Comparison of ENCODE assay signal across 21 mouse cellular contexts in the genomic region with DNA sequence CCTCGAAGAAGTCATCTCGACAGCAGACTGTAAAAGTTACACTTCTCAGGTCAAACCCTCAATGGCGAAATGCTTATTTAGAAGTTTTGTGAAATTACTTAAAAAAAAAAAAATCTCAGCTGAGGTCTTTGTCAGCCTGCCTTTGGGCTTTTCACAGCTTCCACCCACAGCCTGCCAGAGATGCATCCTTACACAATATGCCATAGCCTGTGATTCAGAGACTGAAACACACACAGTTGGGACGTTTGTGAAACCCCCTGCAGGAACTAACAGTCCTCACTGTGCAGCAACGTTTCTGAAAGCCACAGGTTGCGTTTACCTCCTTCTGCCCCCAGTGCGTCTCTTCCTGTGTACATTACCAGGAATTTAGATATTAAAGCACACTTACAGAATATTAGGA.
"Had no signal": no experiment of that assay in that cellular context is flagged by ENCODE, and none has a peak within 500 bp of the region (broad histone marks: within the 10 kb centered on the region; RNA-seq: fewer than 3 reads in every experiment).

No protein-coding gene starts in this region.

- DNase-seq: kidney, adult 11 months; kidney, adult 8-10 months; kidney, postnatal 10 days; kidney, postnatal 36 days; left cerebral cortex, postnatal 4 days; liver, postnatal 0 days; lung, embryonic 14.5 days; right cerebral cortex, postnatal 14 days; spleen, adult 18-20 months; thymus, postnatal 25 days had no signal

- H3K27ac ChIP-seq: intestine, embryonic 15.5 days; kidney, embryonic 15.5 days; left cerebral cortex, adult 2 months; limb, embryonic 12.5 days; limb, embryonic 15.5 days; liver, embryonic 14.5 days; macrophage; midbrain, embryonic 13.5 days; stomach, embryonic 15.5 days had no signal

- H3K4me2 ChIP-seq: intestine, embryonic 15.5 days; kidney, embryonic 15.5 days; limb, embryonic 12.5 days; limb, embryonic 15.5 days; liver, embryonic 11.5 days; lung, embryonic 14.5 days; midbrain, embryonic 13.5 days; stomach, embryonic 15.5 days had no signal

- H3K4me1 ChIP-seq: intestine, embryonic 15.5 days; kidney, embryonic 15.5 days; limb, embryonic 12.5 days; limb, embryonic 15.5 days; midbrain, embryonic 13.5 days; stomach, embryonic 15.5 days had no signal

- H3K9ac ChIP-seq: intestine, embryonic 15.5 days; kidney, embryonic 15.5 days; limb, embryonic 12.5 days; limb, embryonic 15.5 days; liver, embryonic 14.5 days; liver, postnatal 0 days; lung, embryonic 14.5 days; midbrain, embryonic 13.5 days; stomach, embryonic 15.5 days had no signal

- ATAC-seq: intestine, embryonic 15.5 days; liver, postnatal 0 days; lung, postnatal 0 days; midbrain, embryonic 13.5 days had no signal

- H3K9me3 ChIP-seq: intestine, embryonic 15.5 days; kidney, embryonic 15.5 days; limb, embryonic 12.5 days; limb, embryonic 15.5 days; midbrain, embryonic 13.5 days; stomach, embryonic 15.5 days had no signal

- H3K4me3 ChIP-seq: intestine, embryonic 15.5 days; kidney, embryonic 15.5 days; left cerebral cortex, adult 2 months; limb, embryonic 12.5 days; limb, embryonic 15.5 days; midbrain, embryonic 13.5 days; stomach, embryonic 15.5 days had no signal

- H3K27me3 ChIP-seq: intestine, embryonic 15.5 days; kidney, embryonic 15.5 days; limb, embryonic 12.5 days; limb, embryonic 15.5 days; midbrain, embryonic 13.5 days; stomach, embryonic 15.5 days had no signal

- H3K36me3 ChIP-seq: intestine, embryonic 15.5 days; kidney, embryonic 15.5 days; limb, embryonic 12.5 days; limb, embryonic 15.5 days; midbrain, embryonic 13.5 days; stomach, embryonic 15.5 days had no signal
